Comparison of ENCODE assay signal across 12 mouse cellular contexts in the genomic region with DNA sequence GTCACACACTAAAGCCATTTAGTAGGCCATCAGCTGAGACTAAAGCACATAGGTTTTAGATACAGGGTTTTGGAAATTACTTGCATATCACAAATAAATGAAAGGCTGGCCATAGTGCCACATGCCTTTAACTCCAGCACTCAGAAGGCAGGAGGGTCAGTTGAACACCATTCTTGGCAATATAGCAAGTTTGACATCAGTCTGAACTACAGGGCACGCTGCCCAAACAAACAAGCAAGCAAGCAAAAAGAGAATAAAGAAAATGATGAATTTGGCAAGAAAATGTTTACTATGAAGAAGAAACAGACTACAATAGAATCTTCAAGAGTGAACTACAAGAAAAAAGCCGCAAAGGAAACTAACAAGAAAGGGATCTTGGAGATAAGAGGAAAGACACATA.
"Had no signal": no experiment of that assay in that cellular context is flagged by ENCODE, and none has a peak within 500 bp of the region (broad histone marks: within the 10 kb centered on the region; RNA-seq: fewer than 3 reads in every experiment).

No protein-coding gene starts in this region.

- H3K4me2 ChIP-seq: limb, embryonic 13.5 days; liver, embryonic 13.5 days; midbrain, embryonic 12.5 days had no signal

- H3K36me3 ChIP-seq: limb, embryonic 13.5 days; liver, embryonic 13.5 days; midbrain, embryonic 12.5 days had no signal

- H3K27ac ChIP-seq: kidney, postnatal 0 days; limb, embryonic 13.5 days; liver, embryonic 13.5 days; midbrain, embryonic 12.5 days had no signal

- H3K9ac ChIP-seq: limb, embryonic 13.5 days; liver, embryonic 13.5 days; midbrain, embryonic 12.5 days had no signal

- H3K27me3 ChIP-seq: limb, embryonic 13.5 days; liver, embryonic 13.5 days; midbrain, embryonic 12.5 days had no signal

- H3K4me1 ChIP-seq: limb, embryonic 13.5 days; liver, embryonic 13.5 days; midbrain, embryonic 12.5 days had no signal

- ATAC-seq: intestine, embryonic 16.5 days; midbrain, embryonic 16.5 days had no signal

- H3K4me3 ChIP-seq: limb, embryonic 13.5 days; liver, embryonic 13.5 days; midbrain, embryonic 12.5 days had no signal

- H3K9me3 ChIP-seq: limb, embryonic 13.5 days; liver, embryonic 13.5 days; midbrain, embryonic 12.5 days had no signal

- DNase-seq: kidney, adult 8-10 months; left cerebral cortex, postnatal 4 days; liver, embryonic 13.5 days; lung, adult 2 months; lung, postnatal 14 days; right cerebral cortex, adult 18-20 months; right cerebral cortex, postnatal 25 days had no signal
